Mouse (Mus musculus): ENCODE data around the gene Mtrf1l. TPM values are rescaled to one million over a fixed set of nuclear protein-coding genes. Genes with fewer than 3 reads are reported as not detected.

Gene Mtrf1l
- polyA plus RNA-seq, 1 experiment from 2014 or later, result 9.3 TPM

DNA sequence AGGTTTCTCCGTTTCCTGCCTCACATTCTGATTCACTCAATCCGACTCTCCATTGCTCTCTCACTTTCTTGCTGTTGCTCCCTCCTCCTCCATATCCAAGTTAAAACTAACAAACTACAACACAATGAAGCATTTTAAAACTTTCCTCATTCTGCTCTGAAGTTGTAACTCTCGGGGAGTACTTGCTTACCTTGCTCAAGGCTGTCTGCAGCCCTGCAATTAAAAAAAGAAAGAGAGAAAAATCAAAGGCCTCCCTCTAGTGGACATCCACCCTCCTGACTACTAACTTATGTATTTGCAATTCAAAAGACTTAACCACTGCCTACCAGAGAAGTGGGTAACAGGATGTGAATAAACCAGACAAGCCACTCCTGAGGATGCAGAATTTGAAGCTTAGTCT is 1.1 kb upstream of the Mtrf1l start:
- no peaks in the 10 kb centered on the region for H3K27me3 ChIP-seq (replicated peaks; ENCODE audit: control insufficient read depth, insufficient read depth, low read length)
- peak; percentile 75 for TF ChIP-seq CTCF (IDR thresholded peaks at IDR 0.05; ENCODE audit: low read depth)
- H3K27ac ChIP-seq (ENCODE audit: low read depth, low read length), result peak overlapping the region; percentile 93
- WGBS, result 0% methylated on average over 3 of the region's 3 CpGs
- H3K4me3 ChIP-seq (ENCODE audit: low read depth, low read length), result peak overlapping the region; percentile 90
- H3K4me1 ChIP-seq (replicated peaks; ENCODE audit: control insufficient read depth, insufficient read depth, low read length), result no peaks in the 10 kb centered on the region; the same call in 1 of the 2 replicates
- no peak for ATAC-seq
- no peaks in the 10 kb centered on the region for H3K9me3 ChIP-seq (ENCODE audit: control insufficient read depth)
- peak overlapping the region; percentile 85 for H3K4me2 ChIP-seq (replicated peaks; ENCODE audit: low read depth)
- peaks cover 2% of the 10 kb centered on the region; the same call in 1 of the 2 replicates for H3K36me3 ChIP-seq (ENCODE audit: control insufficient read depth, insufficient read depth)
- peak overlapping the region; percentile 45 for H3K9ac ChIP-seq (ENCODE audit: low read depth, low read length)

DNA sequence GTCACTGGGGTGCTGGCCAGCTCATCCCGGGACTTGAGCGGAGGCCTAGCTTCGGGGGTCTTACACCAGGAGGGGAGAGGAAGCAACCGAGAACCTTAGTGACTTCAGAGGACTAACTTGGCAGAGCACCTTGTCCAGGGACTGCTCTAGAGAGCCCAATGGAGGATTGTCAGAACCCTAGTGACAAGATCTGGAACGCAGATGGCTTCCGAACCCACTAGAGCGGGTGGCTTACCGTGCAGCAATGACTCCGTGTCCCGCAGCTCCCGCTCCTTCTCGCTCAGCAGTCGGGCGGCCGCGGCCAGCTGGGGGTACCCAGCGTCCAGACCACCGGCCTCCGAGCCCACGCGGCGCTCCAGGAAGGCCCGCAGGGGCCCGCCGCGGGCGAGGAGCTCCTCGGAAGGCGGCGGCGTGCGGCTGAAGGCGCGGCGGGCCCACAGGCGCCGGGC is 395 bp downstream of the Mtrf1l start:
- Histone ChIP-seq H3K36me3 (ENCODE audit: control insufficient read depth, insufficient read depth) (peaks cover 15% of the 10 kb centered on the region), H3K4me2 (replicated peaks; ENCODE audit: low read depth) (peak overlapping the region; percentile 85), H3K27ac (ENCODE audit: low read depth, low read length) (peak overlapping the region; percentile 93), H3K27me3 (replicated peaks; ENCODE audit: control insufficient read depth, insufficient read depth, low read length) (no peaks in the 10 kb centered on the region), H3K4me3 (ENCODE audit: low read depth, low read length) (peak overlapping the region; percentile 90), H3K9ac (ENCODE audit: low read depth, low read length) (peak overlapping the region; percentile 88), H3K9me3 (ENCODE audit: control insufficient read depth) (no peaks in the 10 kb centered on the region), H3K4me1 (replicated peaks; ENCODE audit: control insufficient read depth, insufficient read depth, low read length) (no peaks in the 10 kb centered on the region; the same call in 1 of the 2 replicates)
- no peak for TF ChIP-seq CTCF (IDR thresholded peaks at IDR 0.05; ENCODE audit: low read depth)
- peak; percentile 24 for ATAC-seq
- WGBS, result under 1% methylated on average over 37 of the region's 37 CpGs

DNA sequence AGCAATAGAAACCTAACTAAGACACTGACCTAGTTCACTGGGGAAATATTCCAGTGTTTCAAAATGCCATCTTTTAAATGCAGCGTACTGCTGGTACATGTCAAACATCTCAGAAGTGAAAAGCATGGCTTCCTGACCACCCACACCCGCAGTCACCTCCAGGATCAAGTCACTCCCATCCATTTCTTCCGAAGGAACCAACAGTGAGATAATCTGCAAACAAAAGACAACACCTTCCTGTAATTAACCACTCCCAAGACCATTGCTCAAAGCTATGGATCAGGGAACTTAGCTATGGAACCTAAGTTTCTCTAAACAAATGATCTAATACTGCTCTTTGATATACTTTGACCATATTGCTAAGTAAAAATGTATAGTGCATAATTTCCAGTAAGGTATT is 4.9 kb downstream of the Mtrf1l start:
- TF ChIP-seq CTCF (IDR thresholded peaks at IDR 0.05; ENCODE audit: low read depth), result no peak
- ATAC-seq, result no peak
- Histone ChIP-seq H3K4me1 (replicated peaks; ENCODE audit: control insufficient read depth, insufficient read depth, low read length) (no peaks in the 10 kb centered on the region; the same call in 1 of the 2 replicates), H3K36me3 (ENCODE audit: control insufficient read depth, insufficient read depth) (peaks cover 39% of the 10 kb centered on the region), H3K9ac (ENCODE audit: low read depth, low read length) (no peak overlapping the region), H3K27ac (ENCODE audit: low read depth, low read length) (no peak overlapping the region), H3K27me3 (replicated peaks; ENCODE audit: control insufficient read depth, insufficient read depth, low read length) (no peaks in the 10 kb centered on the region), H3K4me3 (ENCODE audit: low read depth, low read length) (no peak overlapping the region), H3K4me2 (replicated peaks; ENCODE audit: low read depth) (no peak overlapping the region), H3K9me3 (ENCODE audit: control insufficient read depth) (no peaks in the 10 kb centered on the region)
- WGBS, result 78% methylated on average over 3 of the region's 3 CpGs

DNA sequence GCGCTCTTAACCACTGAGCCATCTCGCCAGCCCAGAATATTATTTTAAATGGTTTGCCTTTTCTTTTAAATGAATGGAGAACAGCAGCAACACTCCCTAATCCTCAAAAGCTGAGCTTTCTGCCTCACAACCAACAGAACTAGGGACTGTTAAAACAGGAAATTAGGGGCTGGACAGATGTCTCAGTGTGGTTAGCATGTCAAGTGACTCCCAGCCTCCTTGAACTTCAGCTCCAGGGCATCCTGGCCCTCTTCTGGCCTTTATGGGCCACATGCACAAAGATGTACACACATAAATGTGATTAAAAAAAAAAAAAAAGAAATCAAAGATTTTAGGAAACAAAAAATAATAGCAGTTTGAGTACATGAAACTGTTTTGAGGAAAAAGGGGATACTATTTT is 7.7 kb downstream of the Mtrf1l start:
- no peak for ATAC-seq
- no peak overlapping the region for H3K4me2 ChIP-seq (replicated peaks; ENCODE audit: low read depth)
- H3K4me1 ChIP-seq (replicated peaks; ENCODE audit: control insufficient read depth, insufficient read depth, low read length), result no peaks in the 10 kb centered on the region
- no peak overlapping the region for H3K9ac ChIP-seq (ENCODE audit: low read depth, low read length)
- no peaks in the 10 kb centered on the region for H3K9me3 ChIP-seq (ENCODE audit: control insufficient read depth)
- WGBS, result 100% methylated on average over 2 of the region's 2 CpGs
- no peak overlapping the region for H3K4me3 ChIP-seq (ENCODE audit: low read depth, low read length)
- no peak for TF ChIP-seq CTCF (IDR thresholded peaks at IDR 0.05; ENCODE audit: low read depth)
- no peak overlapping the region for H3K27ac ChIP-seq (ENCODE audit: low read depth, low read length)
- H3K36me3 ChIP-seq (ENCODE audit: control insufficient read depth, insufficient read depth), result peaks cover 61% of the 10 kb centered on the region
- H3K27me3 ChIP-seq (replicated peaks; ENCODE audit: control insufficient read depth, insufficient read depth, low read length), result no peaks in the 10 kb centered on the region

DNA sequence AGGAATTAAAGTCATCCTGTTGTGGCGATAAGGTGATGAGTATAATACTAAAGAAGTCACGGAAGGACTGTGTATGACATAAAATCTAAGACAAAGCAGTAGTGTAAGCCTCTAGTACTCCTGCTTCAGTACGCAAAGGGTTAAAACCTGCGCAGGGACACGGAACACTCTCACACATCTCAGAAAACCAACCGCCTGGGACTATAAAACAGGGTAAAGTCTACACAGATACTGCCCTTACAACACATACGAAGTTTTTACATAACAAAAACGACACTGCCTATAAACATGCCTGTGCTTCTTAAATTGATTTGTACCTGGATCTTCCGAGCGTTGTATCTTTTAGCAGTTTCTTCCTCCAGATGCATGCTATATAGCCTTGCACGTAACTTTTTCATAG is 10.0 kb downstream of the Mtrf1l start:
- H3K4me3 ChIP-seq (ENCODE audit: low read depth, low read length), result no peak overlapping the region
- H3K9ac ChIP-seq (ENCODE audit: low read depth, low read length), result no peak overlapping the region
- no peak overlapping the region; the same call in 1 of the 2 replicates for H3K27ac ChIP-seq (ENCODE audit: low read depth, low read length)
- H3K4me2 ChIP-seq (replicated peaks; ENCODE audit: low read depth), result no peak overlapping the region
- no peaks in the 10 kb centered on the region for H3K9me3 ChIP-seq (ENCODE audit: control insufficient read depth)
- no peak for TF ChIP-seq CTCF (IDR thresholded peaks at IDR 0.05; ENCODE audit: low read depth)
- ATAC-seq, result peak; percentile 70
- H3K27me3 ChIP-seq (replicated peaks; ENCODE audit: control insufficient read depth, insufficient read depth, low read length), result no peaks in the 10 kb centered on the region
- peaks cover 50% of the 10 kb centered on the region for H3K36me3 ChIP-seq (ENCODE audit: control insufficient read depth, insufficient read depth)
- WGBS, result 62% methylated on average over 11 of the region's 11 CpGs
- H3K4me1 ChIP-seq (replicated peaks; ENCODE audit: control insufficient read depth, insufficient read depth, low read length), result no peaks in the 10 kb centered on the region

DNA sequence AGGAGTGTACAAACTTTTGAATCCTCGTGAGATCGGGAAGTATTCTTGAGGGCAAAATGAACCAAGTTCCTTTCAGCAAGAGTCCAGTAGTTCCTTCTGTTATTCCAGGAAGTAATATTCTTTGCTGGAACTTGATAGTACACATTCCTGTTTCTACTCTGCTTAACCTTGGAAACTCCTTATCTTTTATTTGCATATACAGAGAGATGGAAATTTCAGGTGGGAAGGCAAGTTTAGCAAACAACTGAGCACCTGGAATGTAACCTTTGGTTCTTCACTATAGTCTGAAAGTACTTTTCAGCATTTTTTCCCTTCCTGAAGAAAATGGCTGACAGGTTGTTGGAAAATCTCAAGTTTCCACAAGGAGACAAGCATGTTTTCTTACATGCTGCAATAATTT is 16.0 kb downstream of the Mtrf1l start:
- no peaks in the 10 kb centered on the region for H3K9me3 ChIP-seq (ENCODE audit: control insufficient read depth)
- no peak overlapping the region for H3K9ac ChIP-seq (ENCODE audit: low read depth, low read length)
- TF ChIP-seq CTCF (IDR thresholded peaks at IDR 0.05; ENCODE audit: low read depth), result no peak
- H3K36me3 ChIP-seq (ENCODE audit: control insufficient read depth, insufficient read depth), result peaks cover 12% of the 10 kb centered on the region
- H3K4me2 ChIP-seq (replicated peaks; ENCODE audit: low read depth), result 0 out of 2 replicates have a peak overlapping the region, but pooled peaks have one; percentile 13
- peak; percentile 16 for ATAC-seq
- 42% methylated on average over 2 of the region's 2 CpGs for WGBS
- peaks cover 7% of the 10 kb centered on the region; the same call in 1 of the 2 replicates for H3K4me1 ChIP-seq (replicated peaks; ENCODE audit: control insufficient read depth, insufficient read depth, low read length)
- H3K27me3 ChIP-seq (replicated peaks; ENCODE audit: control insufficient read depth, insufficient read depth, low read length), result no peaks in the 10 kb centered on the region
- peak overlapping the region; percentile 69 for H3K27ac ChIP-seq (ENCODE audit: low read depth, low read length)
- no peak overlapping the region for H3K4me3 ChIP-seq (ENCODE audit: low read depth, low read length)

All from intestine, postnatal 0 days (tissue).